Mouse (Mus musculus) ES-E14 (cell line): Measurements from ENCODE around the gene Fam3b.

ENCODE experiments used
- CHD2 ChIP-seq: IDR thresholded peaks from 2 replicates; pipeline ENCODE4 v1.6.1; 2014; ENCODE audit warnings: mild to moderate bottlenecking, low read depth, low read length, inconsistent platforms
- HCFC1 ChIP-seq: IDR thresholded peaks from 2 replicates; pipeline ENCODE4 v1.6.1; 2012; ENCODE audit warnings: low read length, inconsistent platforms, borderline replicate concordance; ENCODE audit not compliant: insufficient read depth
- MAFK ChIP-seq: IDR thresholded peaks from 2 replicates; pipeline ENCODE4 v1.6.1; 2014; ENCODE audit warnings: mild to moderate bottlenecking, low read depth, low read length, inconsistent platforms; ENCODE audit not compliant: insufficient read depth
- ZC3H11A ChIP-seq: IDR thresholded peaks from 2 replicates; pipeline ENCODE4 v1.6.1; 2012; ENCODE audit warnings: low read depth, mild to moderate bottlenecking, inconsistent platforms, low read length, borderline replicate concordance
- ZNF384 ChIP-seq: IDR thresholded peaks from 2 replicates; pipeline ENCODE4 v1.6.1; 2012; ENCODE audit warnings: low read depth, low read length, inconsistent platforms

- TF ChIP-seq CHD2: no peak
- no peak for TF ChIP-seq MAFK
- TF ChIP-seq ZC3H11A: no peak
- TF ChIP-seq ZNF384: no peak
- no peak for TF ChIP-seq HCFC1
These were observed 6.8 kb downstream of the Fam3b start for GRCm38 (mm10) chr16:97507783-97508182.
